ENCODE assay signal across 12 mouse cellular contexts in genomic region chr2:29629311-29629710, GRCm38 (mm10). TPM values are rescaled to one million over a fixed set of nuclear protein-coding genes. Genes with fewer than 3 reads are reported as not detected.
DNase-seq lines count a peak whose midpoint lies in the region; ATAC-seq and TF ChIP-seq lines count a peak whose summit lies in the region.
"Had no signal": no experiment of that assay in that cellular context is flagged by ENCODE, and none has a peak within 500 bp of the region (broad histone marks: within the 10 kb centered on the region; RNA-seq: fewer than 3 reads in every experiment).

No protein-coding gene starts in this region.

- H3K4me2 ChIP-seq in liver, embryonic 12.5 days = no peak overlapping the region
- H3K4me2 ChIP-seq: midbrain, embryonic 13.5 days; stomach, embryonic 15.5 days had no signal

- no peaks in the 10 kb centered on the region for H3K9me3 ChIP-seq in liver, embryonic 12.5 days (replicated peaks)
- H3K9me3 ChIP-seq: midbrain, embryonic 13.5 days; stomach, embryonic 15.5 days had no signal

- H3K4me1 ChIP-seq in liver, adult 2 months (ENCODE audit: control insufficient read depth, insufficient read depth, low read length) = peaks cover 34% of the 10 kb centered on the region
- peaks cover 94% of the 10 kb centered on the region for H3K4me1 ChIP-seq in liver, embryonic 12.5 days

- ATAC-seq in liver, embryonic 12.5 days = no peak
- ATAC-seq: forebrain, embryonic 16.5 days; intestine, embryonic 16.5 days; midbrain, embryonic 13.5 days had no signal

- no peak for TF ChIP-seq POLR2A in liver, adult 2 months (IDR thresholded peaks at IDR 0.05; ENCODE audit: extremely low read depth, insufficient read depth, low read length)

- no peak for DNase-seq in liver, adult 2 months (ENCODE audit: extremely low read depth, low read depth, low spot score)
- DNase-seq in liver (no peak), R1 (ENCODE audit: low read depth, low spot score) (peak; percentile 98)
- DNase-seq in CD4-positive helper T cell, adult 2 months (ENCODE audit: low read depth, low spot score) = peak; percentile 71
- no peak for DNase-seq in kidney, adult 11 months
- no peak for DNase-seq in ovary, adult 18-20 months (ENCODE audit: low spot score)
- DNase-seq: lung, adult 18-20 months had no signal

- no peak for TF ChIP-seq CTCF in liver, adult 2 months (IDR thresholded peaks at IDR 0.05; ENCODE audit: low read depth, low read length)

- 0 out of 2 replicates have a peak overlapping the region, but pooled peaks have one; percentile 19 for H3K9ac ChIP-seq in liver, adult 2 months (ENCODE audit: low read depth, low read length)
- H3K9ac ChIP-seq in liver, embryonic 12.5 days = no peak overlapping the region
- H3K9ac ChIP-seq: midbrain, embryonic 13.5 days; stomach, embryonic 15.5 days had no signal

- no peak overlapping the region for H3K4me3 ChIP-seq in liver, adult 2 months (ENCODE audit: insufficient read depth, low read depth, low read length)
- no peak overlapping the region for H3K4me3 ChIP-seq in liver, embryonic 12.5 days
- H3K4me3 ChIP-seq: midbrain, embryonic 13.5 days; stomach, embryonic 15.5 days had no signal

- H3K27ac ChIP-seq in liver, adult 2 months (replicated peaks; ENCODE audit: insufficient read depth, low read depth, low read length) = no peak overlapping the region
- peak overlapping the region; percentile 49; the same call in 1 of the 2 replicates for H3K27ac ChIP-seq in liver, embryonic 12.5 days
- H3K27ac ChIP-seq: midbrain, embryonic 13.5 days; stomach, embryonic 15.5 days had no signal

- no peaks in the 10 kb centered on the region for H3K36me3 ChIP-seq in liver, adult 2 months (ENCODE audit: control insufficient read depth, insufficient read depth, low read length)
- peaks cover 7% of the 10 kb centered on the region; the same call in 1 of the 2 replicates for H3K36me3 ChIP-seq in liver, embryonic 12.5 days
- H3K36me3 ChIP-seq: midbrain, embryonic 13.5 days; stomach, embryonic 15.5 days had no signal

- H3K79me2 ChIP-seq in liver, adult 2 months (ENCODE audit: control insufficient read depth, insufficient read depth, low read length) = peaks cover 76% of the 10 kb centered on the region

- 82% methylated on average over 2 of the region's 2 CpGs for WGBS in liver, adult 2 months
- 65% methylated on average over 2 of the region's 2 CpGs for WGBS in liver, embryonic 12.5 days (ENCODE audit: insufficient replicate concordance)

- no peaks in the 10 kb centered on the region for H3K27me3 ChIP-seq in liver, adult 2 months (ENCODE audit: control insufficient read depth, insufficient read depth, low read length)
- no peaks in the 10 kb centered on the region for H3K27me3 ChIP-seq in liver, embryonic 12.5 days (replicated peaks)
- H3K27me3 ChIP-seq: midbrain, embryonic 13.5 days; stomach, embryonic 15.5 days had no signal

RNA-seq across cellular contexts. Expression of gene Rapgef1, which starts 9.8 kb away (rescaled TPM):
- 11.8 and 16.8 TPM in 2 replicates for total RNA-seq in liver, adult 2 months (2014; rRNA removed)
- 24.9 and 25.3 TPM in 2 replicates for polyA plus RNA-seq in liver, adult 2 months (2012; rRNA removed)
- polyA plus RNA-seq in liver, embryonic 12.5 days (2016; fragmentation: Nextera tagmentation; extraction: Ambion mirVana) = 10.1 and 10.8 TPM in 2 replicates

Comparison
In these comparisons a context has a peak if more than half of its experiments do, and no peak if none do; other contexts are left out.
1. DNase-seq: peak in CD4-positive helper T cell, adult 2 months (single experiment) and R1 (single experiment); none in liver, adult 2 months (single experiment), liver (single experiment), kidney, adult 11 months (single experiment) and ovary, adult 18-20 months (single experiment).